Mouse (Mus musculus): Measurements from ENCODE around the gene Flvcr2.

- TF ChIP-seq CTCF (IDR thresholded peaks at IDR 0.05; ENCODE audit: extremely low read depth, insufficient read depth, insufficient read length, insufficient replicate concordance) (no peak), POLR2A (IDR thresholded peaks at IDR 0.05; ENCODE audit: low read depth, low read length) (no peak)
These were observed 43.9 kb upstream of the Flvcr2 start for GRCm38 (mm10) chr12:85702166-85703055.

All from spleen, adult 2 months (tissue).